Mouse (Mus musculus) spleen, adult 2 months (tissue): Measurements from ENCODE around the gene Zfand2a.

Source experiments
- CTCF ChIP-seq: fragments of 200-500 bp; IDR thresholded peaks from 2 replicates; pipeline ENCODE4 v1.5.1; 2011; ENCODE audit warnings: mild to moderate bottlenecking, inconsistent platforms; ENCODE audit not compliant: insufficient read depth, insufficient read length, insufficient replicate concordance; ENCODE audit errors: extremely low read depth
- POLR2A ChIP-seq: fragments of 200-500 bp; IDR thresholded peaks from 2 replicates; pipeline ENCODE4 v1.6.1; 2011; ENCODE audit warnings: low read depth, low read length, inconsistent platforms

DNA sequence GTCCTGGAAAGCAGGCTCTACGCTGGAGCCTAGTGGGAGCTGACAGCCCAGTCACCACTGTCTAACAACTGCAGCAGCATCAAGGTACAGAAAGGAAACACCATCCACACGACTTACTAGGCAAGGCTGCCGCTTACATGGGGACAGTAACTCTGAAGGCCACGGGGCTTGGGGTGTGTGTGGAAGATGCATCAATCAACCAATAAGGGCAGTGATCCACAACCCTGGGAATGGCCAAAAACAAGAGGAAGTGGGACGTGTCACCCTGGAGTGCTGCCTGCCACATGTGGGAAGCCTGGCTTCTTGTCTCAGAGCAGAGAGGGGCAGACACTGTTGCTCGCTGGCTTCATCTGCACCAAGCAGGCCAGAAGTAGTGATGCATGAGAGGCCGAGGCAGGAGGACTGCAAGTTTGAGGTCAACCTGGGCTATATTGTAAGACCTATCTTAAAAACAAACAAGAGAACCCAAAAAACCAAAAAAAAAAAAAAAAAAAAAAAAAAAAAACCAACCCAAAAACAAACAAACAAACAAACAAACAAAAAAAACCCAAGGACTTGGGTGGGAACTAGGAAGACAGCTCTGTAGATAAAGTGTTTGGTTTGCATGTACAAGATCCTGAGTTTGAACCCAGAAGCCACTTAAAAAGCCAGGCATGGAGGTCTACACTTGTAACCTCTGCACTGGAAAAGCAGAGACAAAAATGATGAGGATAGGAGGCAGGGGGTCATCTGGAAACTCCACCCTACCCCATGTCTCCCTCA lies 51.4 kb downstream of the Zfand2a start:
- TF ChIP-seq CTCF (no peak), POLR2A (no peak)
